Mouse (Mus musculus): ENCODE measurements around the gene Gab1. TPM values are rescaled to one million over a fixed set of nuclear protein-coding genes. Genes with fewer than 3 reads are reported as not detected.
A peak's percentile ranks its signal among the peaks of the same experiment; 100 is the strongest.

Gab1 gene
- polyA plus RNA-seq, 1 experiment from 2014 or later = 14.5 TPM

DNA sequence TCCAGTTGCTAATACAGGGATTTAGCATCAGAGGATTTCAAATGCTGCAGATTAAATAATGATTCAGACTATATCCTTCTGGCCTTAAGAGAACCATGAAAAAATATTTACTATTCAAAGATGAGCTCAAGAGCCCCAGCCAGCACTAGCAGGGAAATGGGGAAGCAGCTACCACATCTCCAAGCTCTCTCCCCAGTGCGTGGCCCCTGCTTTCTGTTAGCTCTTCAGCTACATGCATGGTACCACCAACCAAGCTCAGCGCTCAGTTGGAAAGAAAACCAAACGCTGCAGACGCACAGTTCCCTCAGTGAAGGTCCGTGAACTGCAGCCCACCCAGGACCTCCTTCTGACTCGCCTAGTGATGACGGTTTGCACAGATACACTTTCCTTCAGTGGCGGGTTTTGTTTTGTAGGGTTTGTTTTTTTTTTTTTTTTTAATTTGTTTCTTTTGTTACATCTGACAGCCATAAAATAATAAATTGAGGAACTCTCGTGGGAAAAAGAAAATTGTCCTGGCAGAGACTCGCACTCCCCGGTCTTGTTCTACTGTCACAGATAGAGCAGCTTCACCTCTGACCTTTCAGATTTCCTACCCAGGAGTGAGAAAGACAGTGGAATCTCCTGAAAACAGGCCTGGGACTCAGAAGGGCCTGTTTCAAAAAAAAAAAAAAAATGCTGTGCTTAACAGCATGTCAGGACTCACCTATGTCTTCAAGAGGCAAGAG is 86.4 kb downstream of the Gab1 start:
- 0 out of 2 replicates have a peak, but pooled peaks cover 3% of the 10 kb centered on the region for H3K36me3 ChIP-seq
- 0 out of 2 replicates have a peak, but pooled peaks cover 2% of the 10 kb centered on the region for H3K9me3 ChIP-seq
- H3K9ac ChIP-seq (replicated peaks) = no peak overlapping the region
- ATAC-seq (ENCODE audit: low FRiP score, low read depth) = no peak
- no peak overlapping the region for H3K4me3 ChIP-seq
- H3K27me3 ChIP-seq = no peaks in the 10 kb centered on the region
- WGBS = 80% methylated on average over 11 of the region's 11 CpGs
- H3K4me1 ChIP-seq = no peaks in the 10 kb centered on the region
- H3K4me2 ChIP-seq (replicated peaks) = no peak overlapping the region
- H3K27ac ChIP-seq (replicated peaks) = no peak overlapping the region

DNA sequence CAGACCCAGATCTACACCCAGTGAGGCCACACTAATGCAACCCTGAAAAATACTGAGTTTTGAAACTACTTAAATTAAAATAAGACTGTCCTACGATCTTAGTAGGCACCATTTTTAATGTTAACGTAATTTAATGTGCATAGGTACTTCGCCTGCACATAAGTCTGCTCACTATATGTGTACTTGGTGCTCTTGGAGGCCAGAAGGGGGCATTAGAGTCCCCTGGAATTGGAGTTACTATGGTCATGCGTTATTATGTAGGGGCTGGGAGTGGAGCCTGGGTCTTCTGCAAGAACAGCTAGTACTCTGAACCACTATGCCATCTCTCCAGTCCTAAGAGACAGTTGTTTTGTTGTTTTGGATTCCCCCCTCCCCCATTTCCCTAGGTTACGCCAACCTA is 88.1 kb downstream of the Gab1 start:
- no peak overlapping the region for H3K27ac ChIP-seq (replicated peaks)
- H3K27me3 ChIP-seq = no peaks in the 10 kb centered on the region
- H3K9me3 ChIP-seq = no peaks in the 10 kb centered on the region
- 88% methylated on average over 5 of the region's 5 CpGs for WGBS
- ATAC-seq (ENCODE audit: low FRiP score, low read depth) = no peak
- no peaks in the 10 kb centered on the region for H3K4me1 ChIP-seq
- H3K4me3 ChIP-seq = no peak overlapping the region
- H3K36me3 ChIP-seq = peaks cover 12% of the 10 kb centered on the region
- no peak overlapping the region for H3K9ac ChIP-seq (replicated peaks)
- no peak overlapping the region for H3K4me2 ChIP-seq (replicated peaks)

DNA sequence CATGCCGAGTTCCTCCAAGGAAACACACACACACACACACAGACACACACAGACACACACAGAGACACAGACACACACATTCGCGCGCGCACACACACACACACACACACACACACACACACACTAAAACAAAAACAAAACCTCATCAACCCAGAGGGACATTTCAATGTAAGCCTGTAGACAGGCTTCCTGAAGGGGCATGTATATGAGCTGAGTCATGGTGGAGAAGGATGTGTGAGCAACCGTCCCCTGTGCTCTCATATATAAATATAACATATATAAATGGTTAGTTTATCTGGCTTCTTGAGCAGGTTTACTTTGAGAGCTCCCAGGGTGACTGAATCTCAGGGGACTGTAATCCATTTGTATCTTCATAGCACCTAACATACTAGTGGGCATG is 91.0 kb downstream of the Gab1 start:
- Histone ChIP-seq H3K9me3 (no peaks in the 10 kb centered on the region), H3K9ac (replicated peaks) (no peak overlapping the region), H3K36me3 (peaks cover 15% of the 10 kb centered on the region), H3K4me1 (no peaks in the 10 kb centered on the region), H3K4me2 (replicated peaks) (no peak overlapping the region), H3K27me3 (no peaks in the 10 kb centered on the region), H3K27ac (replicated peaks) (no peak overlapping the region), H3K4me3 (no peak overlapping the region)
- no peak for ATAC-seq (ENCODE audit: low FRiP score, low read depth)
- 92% methylated on average over 6 of the region's 6 CpGs for WGBS

DNA sequence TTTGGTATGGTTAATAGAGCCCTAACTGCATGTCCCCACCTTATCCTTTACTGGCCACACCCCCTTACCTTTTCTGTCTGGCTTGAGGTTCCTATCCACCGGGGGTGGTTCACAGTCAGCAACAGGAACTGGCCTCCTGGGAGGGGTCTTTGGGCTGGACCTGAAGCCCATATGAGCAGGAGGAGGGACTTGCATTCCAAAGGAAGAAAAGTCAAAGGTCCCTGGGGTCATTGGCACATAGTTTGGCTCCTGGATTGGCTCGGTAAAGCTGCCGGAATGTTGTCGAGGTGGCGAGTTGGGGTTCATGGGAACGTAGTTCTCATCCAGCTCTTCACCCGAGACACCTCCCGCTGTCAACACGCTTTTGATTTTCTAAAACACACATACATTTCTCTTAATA is 95.8 kb downstream of the Gab1 start:
- peaks cover 25% of the 10 kb centered on the region for H3K36me3 ChIP-seq
- H3K27me3 ChIP-seq = no peaks in the 10 kb centered on the region
- H3K27ac ChIP-seq (replicated peaks) = no peak overlapping the region
- no peak overlapping the region for H3K4me2 ChIP-seq (replicated peaks)
- H3K4me1 ChIP-seq = no peaks in the 10 kb centered on the region
- ATAC-seq (ENCODE audit: low FRiP score, low read depth) = no peak
- H3K4me3 ChIP-seq = no peak overlapping the region
- WGBS = 93% methylated on average over 9 of the region's 9 CpGs
- no peaks in the 10 kb centered on the region for H3K9me3 ChIP-seq
- H3K9ac ChIP-seq (replicated peaks) = no peak overlapping the region

DNA sequence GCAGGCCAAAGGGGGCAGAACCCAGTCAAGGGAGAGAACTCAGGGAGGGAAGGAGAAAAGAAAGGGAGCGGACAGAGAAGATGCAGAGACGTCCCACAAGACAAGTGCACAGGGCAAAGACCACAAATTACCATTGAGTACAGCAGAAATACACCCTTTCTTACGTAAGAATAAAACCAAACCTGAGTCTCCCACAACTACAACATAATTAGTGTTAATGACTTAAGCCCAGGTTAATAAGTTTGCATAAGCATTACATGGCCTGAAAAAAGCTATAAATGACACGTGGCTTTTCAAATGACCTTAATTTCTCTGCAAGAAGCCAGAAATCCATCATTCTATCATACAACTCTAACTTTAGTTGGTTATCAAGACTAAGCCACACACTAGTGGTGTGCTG is 97.0 kb downstream of the Gab1 start:
- Histone ChIP-seq H3K4me1 (no peaks in the 10 kb centered on the region), H3K4me2 (replicated peaks) (no peak overlapping the region), H3K27ac (replicated peaks) (no peak overlapping the region), H3K27me3 (no peaks in the 10 kb centered on the region), H3K9me3 (no peaks in the 10 kb centered on the region), H3K36me3 (peaks cover 20% of the 10 kb centered on the region), H3K4me3 (no peak overlapping the region), H3K9ac (replicated peaks) (no peak overlapping the region)
- no peak for ATAC-seq (ENCODE audit: low FRiP score, low read depth)
- 86% methylated on average over 4 of the region's 4 CpGs for WGBS

DNA sequence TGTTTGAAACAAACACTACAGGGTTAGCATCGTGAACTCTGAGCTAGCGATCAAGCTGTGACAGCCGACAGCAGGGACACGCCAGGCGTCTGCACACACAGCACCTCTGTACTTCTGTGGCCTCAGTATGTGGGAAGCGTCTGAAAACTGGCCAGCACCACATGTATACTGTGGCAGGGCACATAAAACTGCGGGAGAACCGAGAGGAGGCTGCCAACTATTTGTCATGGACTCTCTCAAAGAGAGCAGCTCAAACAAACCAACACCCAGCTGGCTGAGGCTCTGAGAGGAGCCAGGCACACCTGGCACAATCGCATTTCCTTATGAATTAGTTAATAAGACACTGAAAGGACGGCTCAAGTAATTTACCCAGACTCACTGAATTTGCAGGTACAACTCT is 99.0 kb downstream of the Gab1 start:
- no peak overlapping the region for H3K9ac ChIP-seq (replicated peaks)
- no peaks in the 10 kb centered on the region for H3K4me1 ChIP-seq
- H3K4me3 ChIP-seq = no peak overlapping the region
- ATAC-seq (ENCODE audit: low FRiP score, low read depth) = no peak
- peaks cover 20% of the 10 kb centered on the region for H3K36me3 ChIP-seq
- H3K27me3 ChIP-seq = no peaks in the 10 kb centered on the region
- 74% methylated on average over 10 of the region's 10 CpGs for WGBS
- no peaks in the 10 kb centered on the region for H3K9me3 ChIP-seq
- H3K4me2 ChIP-seq (replicated peaks) = no peak overlapping the region
- H3K27ac ChIP-seq (replicated peaks) = no peak overlapping the region

DNA sequence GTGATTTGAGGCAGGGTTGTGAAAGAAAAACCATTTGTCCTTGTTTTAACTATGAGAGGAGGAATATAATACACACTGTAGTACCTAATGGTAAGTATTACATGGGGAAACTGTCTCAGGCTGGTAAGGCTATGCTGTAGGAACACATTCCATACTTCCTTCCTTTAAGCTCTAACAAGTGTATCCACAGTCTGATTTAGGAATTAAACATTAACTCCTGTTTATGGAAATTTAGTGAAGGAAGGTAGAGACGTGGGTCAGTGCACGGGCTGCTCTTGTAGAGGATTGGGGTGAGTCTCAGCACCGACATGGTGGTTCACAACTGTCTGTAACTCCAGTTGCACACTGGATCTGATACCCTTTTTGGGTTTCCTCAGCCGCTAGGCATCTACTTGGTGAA is 100.0 kb downstream of the Gab1 start:
- peaks cover 20% of the 10 kb centered on the region for H3K36me3 ChIP-seq
- H3K9ac ChIP-seq (replicated peaks) = no peak overlapping the region
- no peak overlapping the region for H3K4me3 ChIP-seq
- 89% methylated on average over 4 of the region's 4 CpGs for WGBS
- H3K9me3 ChIP-seq = no peaks in the 10 kb centered on the region
- ATAC-seq (ENCODE audit: low FRiP score, low read depth) = no peak
- H3K27me3 ChIP-seq = no peaks in the 10 kb centered on the region
- H3K4me1 ChIP-seq = no peaks in the 10 kb centered on the region
- no peak overlapping the region for H3K27ac ChIP-seq (replicated peaks)
- H3K4me2 ChIP-seq (replicated peaks) = no peak overlapping the region

DNA sequence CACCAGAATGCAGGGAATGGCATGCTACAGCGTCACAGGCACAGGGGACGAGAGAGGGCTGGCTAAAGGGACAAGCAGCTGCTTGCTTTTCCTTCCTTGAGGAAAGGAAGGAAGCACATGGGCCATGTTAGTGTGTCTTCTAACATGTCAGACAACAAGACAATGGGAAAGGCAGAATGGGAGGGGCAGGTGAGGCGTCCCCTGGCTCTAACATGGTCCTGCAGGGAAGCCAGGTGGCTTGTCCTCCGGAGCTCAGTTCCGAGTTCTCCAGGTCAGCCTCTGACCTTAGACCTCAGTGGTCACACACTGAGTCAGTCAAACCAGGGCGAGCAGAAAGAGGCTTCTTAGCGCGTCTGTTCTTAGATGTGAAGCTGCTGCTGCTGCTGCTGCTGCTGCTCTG is 103.9 kb downstream of the Gab1 start:
- Histone ChIP-seq H3K27me3 (no peaks in the 10 kb centered on the region), H3K4me3 (no peak overlapping the region), H3K27ac (replicated peaks) (no peak overlapping the region), H3K9ac (replicated peaks) (no peak overlapping the region), H3K9me3 (no peaks in the 10 kb centered on the region), H3K4me2 (replicated peaks) (no peak overlapping the region), H3K4me1 (no peaks in the 10 kb centered on the region), H3K36me3 (peaks cover 5% of the 10 kb centered on the region)
- 77% methylated on average over 8 of the region's 8 CpGs for WGBS
- ATAC-seq (ENCODE audit: low FRiP score, low read depth) = no peak

DNA sequence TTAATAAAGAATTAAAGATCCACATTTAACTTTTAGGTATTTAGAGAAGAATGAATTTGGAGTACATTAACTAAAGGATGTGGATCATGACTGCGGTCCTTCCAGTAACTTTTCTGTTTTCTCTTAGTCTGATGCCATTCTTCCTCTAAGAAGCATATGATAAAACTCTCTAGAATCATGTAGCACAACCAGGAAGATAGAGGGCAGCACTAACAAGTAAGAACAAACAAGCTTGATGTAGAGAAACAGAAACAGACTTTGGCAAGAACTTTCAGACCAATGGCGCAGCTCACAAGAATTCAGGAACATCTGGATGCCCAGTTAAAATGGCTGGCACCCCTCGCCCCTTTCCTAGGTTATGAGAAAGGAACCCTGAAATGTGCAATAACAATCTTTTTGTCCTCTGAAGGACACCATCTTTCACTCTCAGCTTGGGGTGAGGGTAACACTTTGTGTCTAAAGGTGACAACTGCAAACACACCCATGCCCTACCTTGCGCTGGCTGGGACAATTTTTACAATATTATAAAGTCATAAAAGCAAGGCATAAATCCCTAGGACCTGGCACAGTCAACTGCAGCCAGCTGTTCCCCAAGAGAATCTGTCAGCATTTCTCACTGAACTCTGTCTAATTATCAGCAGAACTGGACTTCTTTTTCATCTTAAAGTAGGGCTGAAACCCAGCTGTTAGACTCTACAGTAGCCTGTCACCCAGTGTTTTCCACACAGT is 107.4 kb downstream of the Gab1 start:
- H3K36me3 ChIP-seq = peaks cover 18% of the 10 kb centered on the region
- ATAC-seq (ENCODE audit: low FRiP score, low read depth) = no peak

DNA sequence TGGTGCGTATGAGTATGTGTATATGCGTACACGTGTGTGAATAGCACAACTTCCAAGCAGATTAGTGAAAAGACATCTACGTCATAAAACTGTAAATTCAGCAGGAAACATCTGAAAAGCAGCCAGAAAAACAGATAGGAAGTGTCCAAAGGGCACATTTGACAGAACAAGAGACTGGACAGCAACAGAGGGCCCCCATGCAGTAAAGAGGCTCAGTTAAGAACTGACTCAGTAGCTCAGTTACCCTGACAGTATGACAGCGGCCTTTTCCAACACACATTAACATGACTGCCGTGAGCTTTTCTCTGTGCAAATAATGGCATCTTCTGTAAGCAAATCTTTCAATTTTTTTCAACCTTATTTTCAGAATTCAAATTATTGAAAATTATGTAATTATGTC is 111.9 kb downstream of the Gab1 start:
- Histone ChIP-seq H3K27me3 (no peaks in the 10 kb centered on the region), H3K4me1 (no peaks in the 10 kb centered on the region), H3K4me2 (replicated peaks) (no peak overlapping the region), H3K36me3 (peaks cover 23% of the 10 kb centered on the region), H3K27ac (replicated peaks) (no peak overlapping the region), H3K9me3 (no peaks in the 10 kb centered on the region), H3K4me3 (no peak overlapping the region), H3K9ac (replicated peaks) (no peak overlapping the region)
- 94% methylated on average over 6 of the region's 6 CpGs for WGBS
- ATAC-seq (ENCODE audit: low FRiP score, low read depth) = no peak

More for the DNA sequence above, 107.4 kb downstream of the Gab1 start:
- Histone ChIP-seq H3K4me3 (no peak overlapping the region), H3K4me1 (no peaks in the 10 kb centered on the region), H3K27ac (replicated peaks) (no peak overlapping the region), H3K9ac (replicated peaks) (no peak overlapping the region), H3K27me3 (no peaks in the 10 kb centered on the region), H3K4me2 (replicated peaks) (no peak overlapping the region), H3K9me3 (no peaks in the 10 kb centered on the region)
- WGBS = 95% methylated on average over 4 of the region's 4 CpGs

DNA sequence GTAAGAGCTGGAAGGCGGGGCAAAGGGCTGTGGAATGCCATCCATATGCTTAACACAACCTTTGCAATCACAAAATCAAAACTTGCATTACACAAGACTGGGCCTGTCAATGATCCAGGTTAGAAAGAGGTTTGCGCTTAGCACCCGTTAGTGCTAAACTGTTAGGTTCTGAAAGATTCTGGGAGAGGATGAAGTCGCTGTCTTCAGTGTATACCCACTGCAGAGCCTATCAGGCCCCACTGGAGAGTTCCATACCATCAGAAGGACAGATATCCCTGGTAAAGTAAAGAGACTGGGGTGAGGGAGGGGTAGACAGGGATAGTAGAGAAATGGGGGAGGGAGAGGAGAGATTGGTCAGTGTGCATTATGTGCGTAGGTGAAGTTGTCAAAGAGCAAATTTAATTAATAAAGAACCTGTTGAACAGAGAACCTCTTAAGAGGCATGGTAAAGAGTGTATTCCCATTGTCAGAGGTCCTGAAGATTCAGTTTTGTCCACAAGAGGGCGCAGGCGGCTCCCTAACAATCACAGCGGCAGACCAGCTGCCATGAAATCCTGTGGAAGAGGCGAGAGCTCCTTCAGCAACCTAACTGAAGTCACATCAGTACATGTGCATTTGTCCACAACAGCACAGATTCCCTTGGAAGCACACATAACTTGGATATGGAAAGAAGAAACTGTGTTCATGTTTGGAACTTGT is 127.2 kb downstream of the Gab1 start:
- ATAC-seq (ENCODE audit: low FRiP score, low read depth) = peak; percentile 84
- Histone ChIP-seq H3K27me3 (no peaks in the 10 kb centered on the region), H3K4me1 (no peaks in the 10 kb centered on the region), H3K9me3 (no peaks in the 10 kb centered on the region), H3K4me2 (replicated peaks) (no peak overlapping the region), H3K36me3 (no peaks in the 10 kb centered on the region), H3K27ac (replicated peaks) (no peak overlapping the region), H3K4me3 (no peak overlapping the region), H3K9ac (replicated peaks) (no peak overlapping the region)
- 29% methylated on average over 9 of the region's 9 CpGs for WGBS

DNA sequence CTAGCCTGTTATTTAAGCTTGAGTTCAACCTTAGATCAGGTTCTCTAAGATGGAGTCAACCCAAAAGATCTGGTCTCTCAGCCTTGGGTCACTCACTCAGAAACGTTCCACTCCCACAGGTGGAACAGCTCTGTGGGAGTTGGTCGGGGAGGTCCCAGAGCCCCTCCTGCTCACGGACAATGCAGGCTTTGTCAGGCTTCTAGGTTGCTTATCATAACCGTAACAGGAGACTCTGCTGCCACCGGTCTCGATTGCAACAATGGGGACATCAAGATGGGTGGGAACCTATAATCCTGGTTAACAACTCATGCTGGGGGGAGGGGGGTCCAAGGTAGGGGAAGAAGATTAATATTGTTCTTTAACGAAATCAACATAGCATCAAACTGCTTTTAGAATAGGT is 127.9 kb downstream of the Gab1 start:
- Histone ChIP-seq H3K4me2 (replicated peaks) (no peak overlapping the region), H3K4me1 (no peaks in the 10 kb centered on the region), H3K27me3 (no peaks in the 10 kb centered on the region), H3K9ac (replicated peaks) (no peak overlapping the region), H3K27ac (replicated peaks) (no peak overlapping the region), H3K4me3 (no peak overlapping the region), H3K36me3 (no peaks in the 10 kb centered on the region), H3K9me3 (no peaks in the 10 kb centered on the region)
- no peak for ATAC-seq (ENCODE audit: low FRiP score, low read depth)
- 73% methylated on average over 7 of the region's 7 CpGs for WGBS

All from midbrain, embryonic 12.5 days (tissue).